Mouse (Mus musculus): ENCODE results near the gene Taf15. TPM values are rescaled to one million over a fixed set of nuclear protein-coding genes. Genes with fewer than 3 reads are reported as not detected.
"Not testable (repeated sequence)": the region's sequence is repeated elsewhere in the genome, so short reads cannot be mapped to it uniquely, and the experiment has no call there.

The Taf15 gene
- polyA plus RNA-seq, 1 experiment from 2014 or later, result 15.1 TPM

DNA sequence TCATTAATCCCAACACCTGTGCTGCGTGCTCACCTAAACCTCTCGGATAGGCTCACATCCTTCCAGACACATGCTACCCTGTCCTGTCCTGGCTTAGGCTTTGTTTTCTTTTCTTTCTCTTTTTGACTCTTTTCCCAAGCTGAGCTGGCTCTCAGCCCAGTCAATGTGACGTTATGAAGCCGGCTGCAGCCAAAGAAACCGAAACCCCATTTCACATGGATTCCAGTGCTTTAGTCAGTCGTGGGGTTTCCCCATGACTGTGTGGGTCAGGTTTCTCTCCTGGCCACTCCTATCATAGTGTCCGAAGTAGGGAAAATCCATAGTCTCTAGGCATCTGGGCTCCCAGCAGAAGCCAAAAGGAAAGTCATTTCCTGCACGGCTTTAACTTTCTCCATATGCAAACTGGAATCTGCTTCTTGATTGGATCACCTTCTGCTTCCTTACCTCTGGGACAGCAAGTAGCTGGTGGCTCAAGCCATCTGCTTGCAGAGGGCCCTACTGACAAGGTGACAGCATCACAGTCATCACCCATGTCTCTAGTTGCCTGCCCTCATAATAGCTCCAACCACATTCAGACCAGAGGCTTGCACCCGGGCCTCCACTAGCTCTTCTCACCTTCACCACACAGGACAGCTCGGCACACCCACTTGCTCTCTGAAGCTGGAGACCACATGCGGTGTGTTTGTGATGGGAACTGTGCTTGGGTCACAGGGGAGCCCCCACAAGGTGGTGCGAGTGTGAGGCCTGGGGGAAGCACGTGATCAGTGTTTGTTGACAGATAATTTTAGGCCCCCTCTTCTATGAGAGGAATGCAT lies 61.9 kb downstream of the Taf15 start:
- 41% methylated on average over 13 of the region's 13 CpGs for WGBS (ENCODE audit: insufficient replicate concordance)
- Histone ChIP-seq H3K4me2 (peak overlapping the region; percentile 40), H3K4me3 (ENCODE audit: low read depth, low read length) (no peak overlapping the region)

GRCm38 (mm10) chr11:83536831-83537230 lies 63.9 kb downstream of the Taf15 start:
- Histone ChIP-seq H3K9ac (ENCODE audit: low read depth, low read length) (no peak overlapping the region), H3K4me3 (ENCODE audit: low read depth, low read length) (no peak overlapping the region), H3K27ac (ENCODE audit: low read depth, low read length) (no peak overlapping the region), H3K27me3 (ENCODE audit: control insufficient read depth, insufficient read depth, low read length) (no peaks in the 10 kb centered on the region), H3K4me1 (ENCODE audit: control insufficient read depth, insufficient read depth, low read length) (peaks cover 6% of the 10 kb centered on the region), H3K9me3 (replicated peaks; ENCODE audit: control insufficient read depth, low read length) (no peaks in the 10 kb centered on the region), H3K36me3 (ENCODE audit: control insufficient read depth, insufficient read depth, low read length) (no peaks in the 10 kb centered on the region), H3K4me2 (no peak overlapping the region)
- no peak for ATAC-seq (replicated peaks; ENCODE audit: insufficient number of reproducible peaks, low FRiP score, low TSS enrichment)
- 67% methylated on average over 3 of the region's 3 CpGs for WGBS (ENCODE audit: insufficient replicate concordance)

More for the DNA sequence above, 61.9 kb downstream of the Taf15 start:
- Histone ChIP-seq H3K9me3 (replicated peaks; ENCODE audit: control insufficient read depth, low read length) (no peaks in the 10 kb centered on the region), H3K27ac (ENCODE audit: low read depth, low read length) (0 out of 2 replicates have a peak overlapping the region, but pooled peaks have one; percentile 0), H3K36me3 (ENCODE audit: control insufficient read depth, insufficient read depth, low read length) (no peaks in the 10 kb centered on the region), H3K4me1 (ENCODE audit: control insufficient read depth, insufficient read depth, low read length) (peaks cover 6% of the 10 kb centered on the region), H3K27me3 (ENCODE audit: control insufficient read depth, insufficient read depth, low read length) (no peaks in the 10 kb centered on the region), H3K9ac (ENCODE audit: low read depth, low read length) (no peak overlapping the region)
- ATAC-seq (replicated peaks; ENCODE audit: insufficient number of reproducible peaks, low FRiP score, low TSS enrichment), result 0 out of 2 replicates have a peak, but pooled peaks have one; percentile 39

DNA sequence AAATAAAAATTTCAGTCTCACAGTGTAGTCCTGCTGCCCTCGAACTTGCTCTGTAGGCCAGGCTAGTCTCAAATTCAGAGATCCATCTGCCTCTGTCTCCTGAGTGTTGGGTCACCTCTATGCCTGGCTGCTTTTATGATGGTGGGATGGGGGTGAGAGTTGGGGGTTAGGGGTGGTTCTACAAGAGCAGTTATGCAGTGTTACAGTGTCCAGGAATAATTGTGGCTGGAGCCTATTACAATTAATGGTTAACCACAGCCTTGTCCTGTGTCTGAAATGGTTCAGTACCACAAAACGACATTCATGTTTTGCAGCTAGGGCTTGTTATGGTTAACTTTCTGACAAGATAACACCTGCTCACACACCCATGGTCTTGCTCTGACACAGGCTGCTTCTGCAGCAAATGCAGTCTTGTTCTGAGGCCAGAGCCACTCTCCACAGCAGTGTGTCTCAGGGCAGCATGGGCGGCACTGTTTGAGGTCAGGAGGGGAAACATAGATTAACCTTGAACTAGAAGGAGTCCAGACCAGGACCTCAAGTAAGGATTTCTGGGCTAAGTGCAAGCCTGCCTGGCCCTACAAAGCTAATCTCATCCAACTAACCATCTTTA lies 65.9 kb downstream of the Taf15 start:
- peaks cover 6% of the 10 kb centered on the region for H3K4me1 ChIP-seq (ENCODE audit: control insufficient read depth, insufficient read depth, low read length)
- WGBS (ENCODE audit: insufficient replicate concordance), result 63% methylated on average over 3 of the region's 3 CpGs
- no peaks in the 10 kb centered on the region for H3K9me3 ChIP-seq (replicated peaks; ENCODE audit: control insufficient read depth, low read length)
- H3K9ac ChIP-seq (ENCODE audit: low read depth, low read length), result no peak overlapping the region
- no peaks in the 10 kb centered on the region for H3K36me3 ChIP-seq (ENCODE audit: control insufficient read depth, insufficient read depth, low read length)
- H3K4me3 ChIP-seq (ENCODE audit: low read depth, low read length), result no peak overlapping the region
- no peak overlapping the region for H3K4me2 ChIP-seq
- no peak overlapping the region for H3K27ac ChIP-seq (ENCODE audit: low read depth, low read length)
- no peak for ATAC-seq (replicated peaks; ENCODE audit: insufficient number of reproducible peaks, low FRiP score, low TSS enrichment)
- H3K27me3 ChIP-seq (ENCODE audit: control insufficient read depth, insufficient read depth, low read length), result no peaks in the 10 kb centered on the region

- H3K36me3 ChIP-seq (ENCODE audit: control insufficient read depth, insufficient read depth, low read length), result no peaks in the 10 kb centered on the region
- H3K9ac ChIP-seq (ENCODE audit: low read depth, low read length), result no peak overlapping the region
- no peak for ATAC-seq (replicated peaks; ENCODE audit: insufficient number of reproducible peaks, low FRiP score, low TSS enrichment)
- H3K4me2 ChIP-seq, result no peak overlapping the region
- WGBS (ENCODE audit: insufficient replicate concordance), result 78% methylated on average over 2 of the region's 2 CpGs
- H3K27me3 ChIP-seq (ENCODE audit: control insufficient read depth, insufficient read depth, low read length), result no peaks in the 10 kb centered on the region
- no peaks in the 10 kb centered on the region for H3K9me3 ChIP-seq (replicated peaks; ENCODE audit: control insufficient read depth, low read length)
- no peak overlapping the region for H3K27ac ChIP-seq (ENCODE audit: low read depth, low read length)
- no peak overlapping the region for H3K4me3 ChIP-seq (ENCODE audit: low read depth, low read length)
- no peaks in the 10 kb centered on the region for H3K4me1 ChIP-seq (ENCODE audit: control insufficient read depth, insufficient read depth, low read length)
Observed at GRCm38 (mm10) chr11:83540931-83541330, 68.0 kb downstream of the Taf15 start.

- H3K4me1 ChIP-seq (ENCODE audit: control insufficient read depth, insufficient read depth, low read length), result no peaks in the 10 kb centered on the region
- no peak overlapping the region for H3K27ac ChIP-seq (ENCODE audit: low read depth, low read length)
- no peaks in the 10 kb centered on the region for H3K36me3 ChIP-seq (ENCODE audit: control insufficient read depth, insufficient read depth, low read length)
- WGBS (ENCODE audit: insufficient replicate concordance), result 93% methylated on average over 3 of the region's 3 CpGs
- H3K9me3 ChIP-seq (replicated peaks; ENCODE audit: control insufficient read depth, low read length), result no peaks in the 10 kb centered on the region
- H3K4me3 ChIP-seq (ENCODE audit: low read depth, low read length), result no peak overlapping the region
- no peaks in the 10 kb centered on the region for H3K27me3 ChIP-seq (ENCODE audit: control insufficient read depth, insufficient read depth, low read length)
- ATAC-seq (replicated peaks; ENCODE audit: insufficient number of reproducible peaks, low FRiP score, low TSS enrichment), result no peak
- no peak overlapping the region for H3K4me2 ChIP-seq
- H3K9ac ChIP-seq (ENCODE audit: low read depth, low read length), result no peak overlapping the region
Observed at GRCm38 (mm10) chr11:83541415-83541814, 68.5 kb downstream of the Taf15 start.

DNA sequence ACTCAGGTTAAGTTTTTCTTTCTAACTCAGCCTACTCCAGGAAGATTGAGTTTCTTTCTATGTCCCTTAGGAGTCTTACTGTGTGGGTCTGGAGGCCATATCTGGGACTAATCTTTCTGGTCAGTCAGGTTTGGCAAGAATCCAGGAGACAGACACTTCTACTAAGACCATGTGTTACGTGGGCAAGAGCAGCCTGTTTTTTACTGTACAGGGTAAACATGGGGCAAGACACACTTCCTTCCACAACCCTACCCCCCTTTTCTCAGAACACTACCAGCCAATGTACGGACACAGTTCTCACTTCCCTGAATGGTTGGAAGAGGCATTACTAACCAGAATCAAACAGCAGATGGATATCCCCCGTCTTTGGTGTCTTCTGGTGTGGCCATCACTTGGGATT lies 71.3 kb downstream of the Taf15 start:
- Histone ChIP-seq H3K27ac (ENCODE audit: low read depth, low read length) (no peak overlapping the region), H3K4me3 (ENCODE audit: low read depth, low read length) (no peak overlapping the region), H3K4me1 (ENCODE audit: control insufficient read depth, insufficient read depth, low read length) (no peaks in the 10 kb centered on the region), H3K9me3 (replicated peaks; ENCODE audit: control insufficient read depth, low read length) (no peaks in the 10 kb centered on the region), H3K4me2 (no peak overlapping the region), H3K27me3 (ENCODE audit: control insufficient read depth, insufficient read depth, low read length) (no peaks in the 10 kb centered on the region), H3K9ac (ENCODE audit: low read depth, low read length) (no peak overlapping the region), H3K36me3 (ENCODE audit: control insufficient read depth, insufficient read depth, low read length) (no peaks in the 10 kb centered on the region)
- no peak for ATAC-seq (replicated peaks; ENCODE audit: insufficient number of reproducible peaks, low FRiP score, low TSS enrichment)
- WGBS (ENCODE audit: insufficient replicate concordance), result 64% methylated on average over 3 of the region's 3 CpGs

DNA sequence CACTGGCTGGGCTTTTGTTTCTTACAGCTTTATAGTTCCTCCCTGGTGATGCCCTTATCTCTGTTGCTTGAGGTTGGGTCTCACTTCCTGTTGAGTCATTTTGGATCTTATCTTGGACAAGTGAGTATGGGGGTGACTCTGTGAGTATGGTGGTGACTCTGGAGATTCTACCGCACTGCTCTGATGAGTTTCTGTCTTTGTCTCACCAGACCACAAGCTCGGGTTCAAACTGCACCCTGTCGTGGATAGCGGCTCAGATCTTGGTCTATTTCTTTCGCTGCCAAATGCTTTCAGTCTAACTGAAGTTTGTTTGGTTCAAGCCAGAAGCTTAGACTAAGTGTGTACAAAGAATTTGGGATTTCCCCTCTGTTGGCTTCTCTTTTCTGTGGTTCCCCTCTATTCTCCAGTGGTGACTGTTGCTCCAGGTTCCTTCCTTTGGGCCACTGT lies 77.3 kb downstream of the Taf15 start:
- Histone ChIP-seq H3K9ac (ENCODE audit: low read depth, low read length) (no peak overlapping the region), H3K27me3 (ENCODE audit: control insufficient read depth, insufficient read depth, low read length) (no peaks in the 10 kb centered on the region), H3K4me3 (ENCODE audit: low read depth, low read length) (no peak overlapping the region), H3K36me3 (ENCODE audit: control insufficient read depth, insufficient read depth, low read length) (no peaks in the 10 kb centered on the region), H3K27ac (ENCODE audit: low read depth, low read length) (no peak overlapping the region), H3K9me3 (replicated peaks; ENCODE audit: control insufficient read depth, low read length) (no peaks in the 10 kb centered on the region), H3K4me2 (no peak overlapping the region), H3K4me1 (ENCODE audit: control insufficient read depth, insufficient read depth, low read length) (no peaks in the 10 kb centered on the region)
- 73% methylated on average over 5 of the region's 5 CpGs for WGBS (ENCODE audit: insufficient replicate concordance)
- ATAC-seq (replicated peaks; ENCODE audit: insufficient number of reproducible peaks, low FRiP score, low TSS enrichment), result no peak

- ATAC-seq (replicated peaks; ENCODE audit: insufficient number of reproducible peaks, low FRiP score, low TSS enrichment); H3K27ac ChIP-seq (ENCODE audit: low read depth, low read length); H3K4me3 ChIP-seq (ENCODE audit: low read depth, low read length); H3K36me3 ChIP-seq (ENCODE audit: control insufficient read depth, insufficient read depth, low read length); H3K4me1 ChIP-seq (ENCODE audit: control insufficient read depth, insufficient read depth, low read length); H3K4me2 ChIP-seq; H3K9ac ChIP-seq (ENCODE audit: low read depth, low read length); H3K9me3 ChIP-seq (replicated peaks; ENCODE audit: control insufficient read depth, low read length); H3K27me3 ChIP-seq (ENCODE audit: control insufficient read depth, insufficient read depth, low read length): not testable (repeated sequence)
- WGBS (ENCODE audit: insufficient replicate concordance), result 74% methylated on average over 6 of the region's 7 CpGs
Observed at GRCm38 (mm10) chr11:83551037-83551436, 78.2 kb downstream of the Taf15 start.
